Mouse (Mus musculus) cerebellum, adult 9-11 months (tissue): ENCODE measurements around the gene Amn.

ENCODE experiments used
- DNase-seq: peaks from one replicate; pipeline ENCODE4 v3.0.0; 2022

Gene Amn

DNA sequence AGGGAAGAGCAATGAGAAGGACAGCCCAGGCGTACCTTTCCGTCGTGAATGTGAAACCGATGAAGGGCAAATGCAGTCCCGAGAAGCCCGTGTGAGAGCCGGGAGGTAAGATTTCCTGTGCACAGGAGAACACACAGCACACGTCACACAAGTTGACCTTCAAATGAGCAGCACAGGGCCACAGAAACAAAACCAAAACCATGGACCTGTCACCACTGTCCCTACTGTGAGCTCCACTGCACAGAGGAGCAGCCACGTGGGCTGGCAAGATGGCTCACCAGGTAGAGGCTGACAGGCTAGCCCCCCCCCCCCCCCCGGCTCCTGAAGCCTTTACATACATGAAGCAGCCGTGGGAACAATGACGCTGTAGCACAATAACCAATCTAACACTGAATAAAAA lies 54.1 kb downstream of the Amn start:
- DNase-seq, result no peak

DNA sequence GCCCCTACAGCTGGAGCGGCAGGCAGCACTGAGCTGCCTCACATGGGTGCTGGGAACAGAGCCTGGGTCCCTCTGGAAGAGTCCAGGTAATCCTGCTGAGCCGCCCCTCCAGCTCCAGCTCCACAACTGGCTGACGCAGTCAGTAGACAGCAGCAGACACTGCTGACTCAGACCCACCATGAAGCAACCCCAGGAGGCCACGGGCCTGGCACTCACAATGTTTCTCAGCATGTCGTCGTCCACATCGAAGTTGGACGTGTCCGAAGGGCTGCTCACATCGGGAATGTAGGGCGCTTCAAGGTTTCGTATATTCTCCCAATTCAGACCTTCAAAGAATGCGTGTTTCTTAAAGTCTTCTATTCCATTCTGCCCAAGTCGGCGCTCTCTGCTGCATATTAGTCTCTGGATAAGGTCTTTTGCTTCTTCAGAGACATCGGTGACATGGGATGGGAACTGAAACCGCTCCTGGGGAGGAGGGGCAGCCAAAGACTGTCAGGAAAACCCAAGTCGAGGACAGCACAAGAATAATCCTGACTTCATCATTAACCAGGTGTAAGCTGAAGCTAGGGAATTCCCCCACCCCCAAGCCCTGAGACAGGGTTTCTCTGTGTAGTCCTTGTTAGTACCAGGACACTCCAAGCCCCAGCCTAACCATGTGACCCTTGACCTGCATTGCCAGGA lies 55.0 kb downstream of the Amn start:
- no peak for DNase-seq
